Mouse (Mus musculus) limb, embryonic 10.5 days (tissue): Measurements from ENCODE around the gene Acad12. TPM values are rescaled to one million over a fixed set of nuclear protein-coding genes. Genes with fewer than 3 reads are reported as not detected.
A peak's percentile ranks its signal among the peaks of the same experiment; 100 is the strongest.

Experiments used
- DNase-seq: peaks from one replicate; pipeline ENCODE4 v3.0.0-alpha.2; 2017; ENCODE audit warnings: low spot score
- H3K27ac ChIP-seq: fragments of 300-500 bp; sonication (generic); 2 replicates; pipeline ENCODE4 v1.5.1; 2016; ENCODE audit warnings: mild to moderate bottlenecking
- H3K27me3 ChIP-seq: fragments of 300-500 bp; sonication (generic); 2 replicates; pipeline ENCODE4 v1.6.1; 2016; ENCODE audit warnings: low read depth, mild to moderate bottlenecking; ENCODE audit not compliant: poor library complexity, severe bottlenecking
- H3K36me3 ChIP-seq: fragments of 300-500 bp; sonication (generic); 2 replicates; pipeline ENCODE4 v1.6.1; 2016; ENCODE audit warnings: mild to moderate bottlenecking, moderate library complexity
- H3K4me1 ChIP-seq: fragments of 300-500 bp; sonication (generic); 2 replicates; pipeline ENCODE4 v1.6.1; 2016
- H3K4me3 ChIP-seq: fragments of 300-500 bp; sonication (generic); 2 replicates; pipeline ENCODE4 v1.5.1; 2016; ENCODE audit warnings: mild to moderate bottlenecking, moderate library complexity
- H3K9me3 ChIP-seq: fragments of 300-500 bp; sonication (generic); replicated peaks from 2 replicates; pipeline ENCODE4 v1.6.1; 2016; ENCODE audit warnings: mild to moderate bottlenecking
- WGBS: fragments of 180-500 bp; shearing (Covaris S2); methylation state at CpG from one replicate; pipeline ENCODE4 v1.1.7; 2016; 5-methylcytosine and 5-hydroxymethylcytosine counted together
- polyA plus RNA-seq: library from polyadenylated mRNA; unstranded; fragments of >200 nt; fragmentation: Nextera tagmentation; extraction: Ambion mirVana; gene quantifications from 2 replicates; pipeline ENCODE4 v1.2.1, GENCODE M21; 2016

Gene Acad12
- polyA plus RNA-seq, 1 experiment from 2014 or later, result 3.5 TPM

GRCm38 (mm10) chr5:121566035-121566681, 52.6 kb downstream of the Acad12 start:
- Histone ChIP-seq H3K27me3 (no peaks in the 10 kb centered on the region), H3K9me3 (no peaks in the 10 kb centered on the region), H3K27ac (no peak overlapping the region), H3K4me3 (no peak overlapping the region), H3K36me3 (peaks cover 34% of the 10 kb centered on the region), H3K4me1 (peaks cover 9% of the 10 kb centered on the region)
- WGBS, result 91% methylated on average over 16 of the region's 16 CpGs
- DNase-seq, result no peak

GRCm38 (mm10) chr5:121564468-121564895, 54.3 kb downstream of the Acad12 start:
- Histone ChIP-seq H3K27ac (peak overlapping the region; percentile 81), H3K4me3 (peak overlapping the region; percentile 27; the same call in 1 of the 2 replicates)

GRCm38 (mm10) chr5:121562436-121562835, 56.3 kb downstream of the Acad12 start:
- DNase-seq, result no peak
- Histone ChIP-seq H3K27ac (no peak overlapping the region), H3K9me3 (no peaks in the 10 kb centered on the region), H3K4me1 (peaks cover 9% of the 10 kb centered on the region), H3K27me3 (no peaks in the 10 kb centered on the region), H3K4me3 (no peak overlapping the region), H3K36me3 (peaks cover 5% of the 10 kb centered on the region; the same call in 1 of the 2 replicates)
- WGBS, result 94% methylated on average over 3 of the region's 3 CpGs

More at GRCm38 (mm10) chr5:121564468-121564895, 54.3 kb downstream of the Acad12 start:
- Histone ChIP-seq H3K27me3 (no peaks in the 10 kb centered on the region), H3K36me3 (peaks cover 18% of the 10 kb centered on the region), H3K4me1 (peaks cover 9% of the 10 kb centered on the region), H3K9me3 (no peaks in the 10 kb centered on the region)
- DNase-seq, result peak; percentile 94
- WGBS, result 16% methylated on average over 11 of the region's 11 CpGs

GRCm38 (mm10) chr5:121549196-121549595, 69.5 kb downstream of the Acad12 start:
- DNase-seq, result no peak
- Histone ChIP-seq H3K4me1 (peaks cover 16% of the 10 kb centered on the region), H3K27me3 (no peaks in the 10 kb centered on the region), H3K36me3 (peaks cover 3% of the 10 kb centered on the region; the same call in 1 of the 2 replicates), H3K27ac (no peak overlapping the region), H3K9me3 (no peaks in the 10 kb centered on the region), H3K4me3 (no peak overlapping the region)
- WGBS, result 82% methylated on average over 7 of the region's 7 CpGs

GRCm38 (mm10) chr5:121547084-121547483, 71.7 kb downstream of the Acad12 start:
- H3K36me3 ChIP-seq, result peaks cover 3% of the 10 kb centered on the region; the same call in 1 of the 2 replicates
- no peak overlapping the region; the same call in 1 of the 2 replicates for H3K4me3 ChIP-seq
- DNase-seq, result no peak
- H3K4me1 ChIP-seq, result peaks cover 22% of the 10 kb centered on the region
- 94% methylated on average over 3 of the region's 3 CpGs for WGBS
- no peaks in the 10 kb centered on the region for H3K27me3 ChIP-seq
- no peaks in the 10 kb centered on the region for H3K9me3 ChIP-seq
- no peak overlapping the region for H3K27ac ChIP-seq

Other genes starting within 250 kb of the Acad12 start
- gene Trafd1, start 233.3 kb downstream of the Acad12 start, polyA plus RNA-seq, result 50.4 and 67.7 TPM in 2 replicates
- 47.0 and 52.8 TPM in 2 replicates for gene Naa25, start 221.0 kb downstream of the Acad12 start, polyA plus RNA-seq
- gene Tmem116, start 167.0 kb downstream of the Acad12 start, polyA plus RNA-seq, result 0.55 and 0.73 TPM in 2 replicates
- 102 and 112 TPM in 2 replicates for gene Erp29, start 166.4 kb downstream of the Acad12 start, polyA plus RNA-seq
- not detected in 2 replicates for gene Adam1b, start 115.5 kb downstream of the Acad12 start, polyA plus RNA-seq
- 0.90 and 1.3 TPM in 2 replicates for gene Adam1a, start 73.5 kb downstream of the Acad12 start, polyA plus RNA-seq
- not detected in 2 replicates for gene Gm42878, start 73.5 kb downstream of the Acad12 start, polyA plus RNA-seq
- gene Mapkapk5, start 73.0 kb downstream of the Acad12 start, polyA plus RNA-seq, result 50.3 and 60.3 TPM in 2 replicates
- 153 and 163 TPM in 2 replicates for gene Aldh2, start 25.1 kb downstream of the Acad12 start, polyA plus RNA-seq
- 1.4 and 2.0 TPM in 2 replicates for gene Acad10, start 41.6 kb upstream of the Acad12 start, polyA plus RNA-seq
- gene Brap, start 41.6 kb upstream of the Acad12 start, polyA plus RNA-seq, result 38.8 and 45.7 TPM in 2 replicates
- gene Atxn2, start 92.4 kb upstream of the Acad12 start, polyA plus RNA-seq, result 40.2 and 52.6 TPM in 2 replicates
- 10.9 and 11.2 TPM in 2 replicates for gene Sh2b3, start 218.7 kb upstream of the Acad12 start, polyA plus RNA-seq
- gene Pheta1, start 230.0 kb upstream of the Acad12 start, polyA plus RNA-seq, result 60.2 and 67.0 TPM in 2 replicates